Mouse (Mus musculus) hindbrain, embryonic 11.5 days (tissue): Measurements from ENCODE around the gene Kcnip4. TPM values are rescaled to one million over a fixed set of nuclear protein-coding genes. Genes with fewer than 3 reads are reported as not detected.

Experiments used
- ATAC-seq: fragments of 200-750 bp; cut with Nextera tagmentation; 2 replicates; pipeline ENCODE4 v1.8.0; 2017; ENCODE audit warnings: mild to moderate bottlenecking, moderate TSS enrichment, moderate library complexity; ENCODE audit not compliant: low FRiP score
- DNase-seq: peaks from one replicate; pipeline ENCODE4 v3.0.0-alpha.2; 2015; ENCODE audit warnings: low spot score
- H3K27ac ChIP-seq: fragments of 300-500 bp; sonication (generic); 2 replicates; pipeline ENCODE4 v1.5.1; 2014; ENCODE audit warnings: mild to moderate bottlenecking, low read depth, low read length
- H3K27me3 ChIP-seq: fragments of 300-500 bp; sonication (generic); 2 replicates; pipeline ENCODE4 v1.6.1; 2014; ENCODE audit warnings: mild to moderate bottlenecking, low read length, moderate library complexity, mixed read lengths; ENCODE audit not compliant: control insufficient read depth, insufficient read depth
- H3K36me3 ChIP-seq: fragments of 300-500 bp; sonication (generic); 2 replicates; pipeline ENCODE4 v1.6.1; 2014; ENCODE audit warnings: mild to moderate bottlenecking, low read length, moderate library complexity, mixed read lengths; ENCODE audit not compliant: control insufficient read depth, insufficient read depth
- H3K4me1 ChIP-seq: fragments of 300-500 bp; sonication (generic); replicated peaks from 2 replicates; pipeline ENCODE4 v1.6.1; 2014; ENCODE audit warnings: low read length, mixed read lengths; ENCODE audit not compliant: control insufficient read depth, insufficient read depth
- H3K4me2 ChIP-seq: fragments of 300-500 bp; sonication (generic); replicated peaks from 2 replicates; pipeline ENCODE4 v1.6.1; 2014; ENCODE audit warnings: mild to moderate bottlenecking, low read depth, low read length
- H3K4me3 ChIP-seq: fragments of 300-500 bp; sonication (generic); 2 replicates; pipeline ENCODE4 v1.5.1; 2014; ENCODE audit warnings: low read depth, low read length
- H3K9ac ChIP-seq: fragments of 300-500 bp; sonication (generic); 2 replicates; pipeline ENCODE4 v1.6.1; 2014; ENCODE audit warnings: low read depth, low read length
- H3K9me3 ChIP-seq: fragments of 300-500 bp; sonication (generic); 2 replicates; pipeline ENCODE4 v1.6.1; 2016; ENCODE audit warnings: low read length; ENCODE audit not compliant: control insufficient read depth
- WGBS: fragments of 180-500 bp; shearing (Covaris S2); extraction: QIAGEN DNeasy Blood & Tissue Kit; methylation state at CpG from one replicate; pipeline ENCODE4 v1.1.7; 2014; 5-methylcytosine and 5-hydroxymethylcytosine counted together
- polyA plus RNA-seq: library from polyadenylated mRNA; unstranded; fragments of >200 nt; fragmentation: Nextera tagmentation; extraction: Ambion mirVana; gene quantifications from 2 replicates; pipeline ENCODE4 v1.2.1, GENCODE M21; 2014

Kcnip4 gene
- polyA plus RNA-seq, 1 experiment from 2014 or later = 4.2 TPM

DNA sequence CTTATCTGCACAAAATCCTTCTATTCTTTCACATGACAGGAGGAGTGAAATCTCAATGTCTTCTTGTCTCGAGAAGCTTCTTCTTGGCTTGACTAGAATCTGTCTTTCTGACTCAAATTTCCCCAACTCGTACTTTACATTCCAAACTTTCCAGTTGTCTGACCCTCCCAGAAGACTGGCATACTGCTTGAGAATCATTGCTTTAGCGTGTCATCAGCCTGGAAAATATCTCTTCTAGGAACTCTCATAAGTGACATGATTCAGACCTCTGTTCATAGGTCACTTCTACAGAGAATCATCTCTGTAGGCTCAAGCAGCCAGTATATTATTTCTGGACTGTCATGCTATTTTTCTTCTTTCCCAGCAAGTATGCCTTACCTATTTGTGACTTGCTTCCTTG, 26.0 kb downstream of the Kcnip4 start:
- Histone ChIP-seq H3K4me3 (no peak overlapping the region), H3K27ac (no peak overlapping the region), H3K9me3 (no peaks in the 10 kb centered on the region), H3K9ac (no peak overlapping the region), H3K36me3 (no peaks in the 10 kb centered on the region), H3K4me2 (no peak overlapping the region), H3K27me3 (no peaks in the 10 kb centered on the region), H3K4me1 (no peaks in the 10 kb centered on the region)
- WGBS = 84% methylated on average over 3 of the region's 3 CpGs
- no peak for ATAC-seq
- no peak for DNase-seq

DNA sequence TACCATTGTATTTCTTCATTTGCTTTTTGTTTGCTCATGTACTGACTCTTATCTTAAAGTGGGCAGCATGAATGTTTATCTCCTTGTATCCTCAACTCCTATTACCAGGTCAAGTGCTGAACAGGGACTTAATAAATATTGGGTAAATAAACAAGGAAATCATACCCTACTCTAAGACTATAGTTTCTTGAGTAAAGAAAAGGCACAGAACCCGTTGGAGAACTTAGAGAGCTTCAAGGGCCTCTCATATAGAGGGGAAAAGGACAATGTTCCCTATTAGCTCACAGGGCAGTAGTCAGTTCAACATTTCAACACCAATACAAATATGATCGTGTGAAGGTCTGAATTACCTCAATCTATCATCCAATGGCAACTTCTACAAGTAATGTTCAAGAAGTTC, 37.4 kb downstream of the Kcnip4 start:
- Histone ChIP-seq H3K27me3 (no peaks in the 10 kb centered on the region), H3K9ac (no peak overlapping the region), H3K4me2 (no peak overlapping the region), H3K27ac (no peak overlapping the region), H3K36me3 (no peaks in the 10 kb centered on the region), H3K4me1 (no peaks in the 10 kb centered on the region), H3K4me3 (no peak overlapping the region), H3K9me3 (no peaks in the 10 kb centered on the region)
- WGBS = 73% methylated on average over 2 of the region's 2 CpGs
- DNase-seq (no peak), ATAC-seq (no peak)

DNA sequence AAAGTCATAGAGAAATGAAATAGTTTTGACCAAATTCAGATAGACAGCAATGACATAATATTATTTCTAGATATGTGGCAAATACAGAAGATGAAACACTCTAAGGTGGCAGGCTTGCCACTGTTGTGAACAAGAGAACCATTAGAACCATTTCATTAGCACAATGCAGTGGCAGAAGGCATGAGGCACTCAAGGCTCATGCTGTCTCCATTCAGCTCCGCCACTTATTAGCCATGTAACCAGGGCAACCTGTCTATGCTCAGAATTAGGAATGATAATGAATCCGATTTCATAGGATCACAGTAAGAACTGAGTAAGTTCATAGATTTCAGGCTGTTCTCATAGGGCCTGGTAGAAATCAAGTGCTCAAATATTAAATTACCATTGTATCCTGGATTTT, 54.0 kb downstream of the Kcnip4 start:
- DNase-seq = no peak
- WGBS = 68% methylated on average over 2 of the region's 2 CpGs
- Histone ChIP-seq H3K9me3 (no peaks in the 10 kb centered on the region), H3K9ac (no peak overlapping the region), H3K27ac (no peak overlapping the region), H3K4me3 (no peak overlapping the region), H3K4me1 (no peaks in the 10 kb centered on the region), H3K4me2 (no peak overlapping the region), H3K27me3 (no peaks in the 10 kb centered on the region), H3K36me3 (no peaks in the 10 kb centered on the region)
- no peak for ATAC-seq

DNA sequence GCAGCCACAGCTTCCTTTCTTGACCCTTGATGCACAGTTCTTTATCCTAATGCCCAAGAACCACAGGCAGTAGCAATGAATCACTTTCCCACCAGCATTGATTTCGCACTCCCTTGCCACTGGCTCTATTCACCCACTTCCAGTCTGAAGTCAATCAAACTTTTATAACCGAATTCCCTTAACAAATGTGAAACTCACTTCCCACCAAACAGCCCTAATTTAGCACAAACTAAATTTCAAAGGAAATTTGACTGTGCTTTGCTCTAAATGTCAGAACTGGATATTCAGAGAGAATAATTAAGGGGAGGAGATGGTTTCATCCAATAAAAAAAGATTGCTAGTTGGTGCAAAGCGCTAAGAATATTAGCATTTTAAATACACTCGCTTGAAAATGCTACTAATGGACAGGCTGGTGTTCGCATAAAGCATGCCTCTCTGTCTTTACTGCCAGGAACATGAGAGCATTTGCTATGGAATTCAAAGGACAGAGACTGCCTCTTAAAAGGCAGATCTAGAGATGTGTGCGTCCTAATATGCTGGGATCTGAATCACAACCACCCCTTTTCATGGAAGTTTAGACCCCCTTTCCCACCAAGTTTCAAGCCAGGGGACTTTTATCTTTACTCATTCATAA, 63.9 kb downstream of the Kcnip4 start:
- WGBS = 73% methylated on average over 6 of the region's 6 CpGs
- no peak for DNase-seq
- no peaks in the 10 kb centered on the region for H3K4me1 ChIP-seq
- no peaks in the 10 kb centered on the region for H3K9me3 ChIP-seq
- ATAC-seq = no peak
- H3K4me3 ChIP-seq = no peak overlapping the region
- H3K4me2 ChIP-seq = no peak overlapping the region
- no peaks in the 10 kb centered on the region for H3K27me3 ChIP-seq
- no peak overlapping the region for H3K9ac ChIP-seq
- no peaks in the 10 kb centered on the region for H3K36me3 ChIP-seq
- no peak overlapping the region for H3K27ac ChIP-seq

DNA sequence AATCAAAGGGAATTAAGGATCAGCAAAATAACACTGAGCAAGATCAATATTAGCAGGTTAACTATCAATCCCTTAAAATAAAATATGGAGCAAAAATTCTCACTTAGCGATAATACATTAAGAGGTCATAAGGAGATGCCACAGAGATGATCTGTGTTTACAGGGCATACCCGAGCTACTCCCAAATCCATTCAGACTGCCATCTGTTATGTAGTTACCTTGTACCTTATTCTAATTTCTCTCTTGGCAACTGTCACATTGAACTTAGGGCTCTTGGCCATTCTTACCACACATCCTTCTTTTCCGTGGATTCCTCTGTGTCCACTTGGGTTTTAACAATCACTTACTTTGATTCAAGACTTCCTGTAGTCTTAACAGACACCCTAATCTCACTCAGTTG, 71.6 kb downstream of the Kcnip4 start:
- ATAC-seq (no peak), DNase-seq (no peak)
- Histone ChIP-seq H3K9me3 (no peaks in the 10 kb centered on the region), H3K9ac (no peak overlapping the region), H3K27me3 (no peaks in the 10 kb centered on the region), H3K4me2 (no peak overlapping the region), H3K4me3 (no peak overlapping the region), H3K27ac (no peak overlapping the region), H3K4me1 (no peaks in the 10 kb centered on the region), H3K36me3 (no peaks in the 10 kb centered on the region)
- 95% methylated on average over 3 of the region's 3 CpGs for WGBS

DNA sequence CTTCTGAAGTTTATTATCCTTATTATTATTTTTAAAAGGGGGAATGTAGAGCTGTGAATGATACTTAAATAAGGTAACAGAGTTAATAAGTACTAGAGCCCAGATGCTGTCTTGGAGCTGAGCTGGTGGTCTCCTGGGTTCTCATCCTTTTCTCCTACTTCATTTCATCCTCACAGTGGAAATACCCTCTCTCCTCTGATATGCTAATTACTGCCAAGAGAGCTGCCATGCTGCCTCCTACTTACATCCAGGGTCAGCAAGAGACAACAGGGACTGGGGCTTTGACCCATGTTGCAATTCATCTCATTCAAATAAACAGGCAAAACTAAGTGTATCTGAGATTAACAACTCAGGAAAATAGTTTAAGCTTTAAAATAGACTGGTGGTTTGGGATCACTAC, 73.4 kb downstream of the Kcnip4 start:
- H3K9ac ChIP-seq = no peak overlapping the region
- no peaks in the 10 kb centered on the region for H3K4me1 ChIP-seq
- no peaks in the 10 kb centered on the region for H3K27me3 ChIP-seq
- DNase-seq (no peak), ATAC-seq (no peak)
- no peaks in the 10 kb centered on the region for H3K9me3 ChIP-seq
- H3K4me2 ChIP-seq = no peak overlapping the region
- no peak overlapping the region for H3K4me3 ChIP-seq
- H3K36me3 ChIP-seq = no peaks in the 10 kb centered on the region
- H3K27ac ChIP-seq = no peak overlapping the region

DNA sequence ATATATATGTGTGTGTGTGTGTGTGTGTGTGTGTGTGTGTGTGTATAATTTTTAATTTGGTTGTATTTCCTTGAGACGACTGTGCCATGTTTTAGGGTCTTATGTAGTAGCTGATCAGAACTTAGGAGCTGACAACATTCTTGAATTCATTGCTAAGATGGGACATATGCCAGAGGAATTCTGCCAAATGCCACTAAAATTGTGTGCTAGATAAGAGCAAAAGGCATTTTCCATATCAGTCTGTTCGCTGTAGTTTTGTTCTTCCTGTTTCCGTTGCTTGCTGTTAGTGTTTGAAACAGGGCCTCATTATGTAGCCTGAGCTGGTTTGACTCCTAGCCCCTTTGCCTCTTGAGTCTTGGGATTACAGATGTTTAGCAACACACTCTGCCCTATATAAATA, 73.8 kb downstream of the Kcnip4 start:
- no peak overlapping the region for H3K4me3 ChIP-seq
- no peak overlapping the region for H3K9ac ChIP-seq
- no peaks in the 10 kb centered on the region for H3K4me1 ChIP-seq
- no peak overlapping the region for H3K4me2 ChIP-seq
- H3K27ac ChIP-seq = no peak overlapping the region
- 86% methylated on average over 3 of the region's 3 CpGs for WGBS
- DNase-seq (no peak), ATAC-seq (no peak)
- H3K27me3 ChIP-seq = no peaks in the 10 kb centered on the region
- H3K9me3 ChIP-seq = no peaks in the 10 kb centered on the region
- H3K36me3 ChIP-seq = no peaks in the 10 kb centered on the region

DNA sequence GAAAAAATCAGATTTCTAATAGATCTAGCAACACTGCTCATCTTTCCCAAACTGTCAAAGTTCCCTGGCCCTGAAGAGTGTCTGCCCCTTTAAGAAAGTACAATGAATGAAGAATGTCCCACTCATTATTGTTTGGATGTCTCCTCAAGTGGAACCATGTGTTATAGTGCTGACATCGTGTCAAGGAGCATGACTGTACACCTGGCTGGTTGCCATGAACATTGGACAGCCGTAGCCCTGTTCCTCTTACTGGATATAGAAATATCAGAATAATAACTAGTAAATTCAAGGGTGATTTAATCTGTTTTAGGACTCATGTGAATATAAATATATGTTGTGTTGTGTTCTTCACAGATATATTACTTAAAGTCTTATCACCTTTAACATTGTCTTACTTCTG, 87.5 kb downstream of the Kcnip4 start:
- DNase-seq = no peak
- Histone ChIP-seq H3K4me2 (no peak overlapping the region), H3K27ac (no peak overlapping the region), H3K27me3 (no peaks in the 10 kb centered on the region), H3K4me1 (no peaks in the 10 kb centered on the region), H3K4me3 (no peak overlapping the region), H3K9me3 (no peaks in the 10 kb centered on the region), H3K9ac (no peak overlapping the region), H3K36me3 (no peaks in the 10 kb centered on the region)
- no peak for ATAC-seq
- WGBS = 79% methylated on average over 2 of the region's 2 CpGs

DNA sequence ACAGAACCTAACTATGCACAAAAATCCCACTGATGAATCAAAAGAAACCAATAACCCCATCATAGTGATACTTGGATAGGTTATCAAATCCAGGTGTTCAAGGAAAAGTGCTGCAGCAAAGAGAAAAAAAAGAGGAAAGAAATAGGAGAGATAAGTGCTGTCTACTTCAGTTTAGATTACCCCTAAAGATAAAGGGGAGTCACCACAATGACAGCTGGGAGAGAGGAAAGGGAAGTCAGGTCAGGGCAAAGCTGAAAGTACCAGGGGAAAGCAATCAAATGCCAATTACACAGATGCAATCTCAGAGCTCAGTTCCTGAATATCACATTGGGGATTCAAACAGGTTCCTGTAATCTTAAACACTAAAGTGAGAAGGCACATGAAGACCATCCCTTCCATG, 97.0 kb downstream of the Kcnip4 start:
- no peaks in the 10 kb centered on the region for H3K36me3 ChIP-seq
- no peaks in the 10 kb centered on the region for H3K4me1 ChIP-seq
- DNase-seq (no peak), ATAC-seq (no peak)
- no peaks in the 10 kb centered on the region for H3K9me3 ChIP-seq
- H3K9ac ChIP-seq = no peak overlapping the region
- H3K27ac ChIP-seq = no peak overlapping the region
- no peaks in the 10 kb centered on the region for H3K27me3 ChIP-seq
- no peak overlapping the region for H3K4me3 ChIP-seq
- H3K4me2 ChIP-seq = no peak overlapping the region
